Mouse (Mus musculus): ENCODE measurements around the gene Tnxb. TPM values are rescaled to one million over a fixed set of nuclear protein-coding genes. Genes with fewer than 3 reads are reported as not detected.

The Tnxb gene
- total RNA-seq, 2 experiments from 2014 or later, result not detected

- ATAC-seq (replicated peaks; ENCODE audit: low FRiP score, low TSS enrichment, poor library complexity, severe bottlenecking), result no peak
Measured at GRCm38 (mm10) chr17:34655581-34655991, 14.7 kb upstream of the Tnxb start.

DNA sequence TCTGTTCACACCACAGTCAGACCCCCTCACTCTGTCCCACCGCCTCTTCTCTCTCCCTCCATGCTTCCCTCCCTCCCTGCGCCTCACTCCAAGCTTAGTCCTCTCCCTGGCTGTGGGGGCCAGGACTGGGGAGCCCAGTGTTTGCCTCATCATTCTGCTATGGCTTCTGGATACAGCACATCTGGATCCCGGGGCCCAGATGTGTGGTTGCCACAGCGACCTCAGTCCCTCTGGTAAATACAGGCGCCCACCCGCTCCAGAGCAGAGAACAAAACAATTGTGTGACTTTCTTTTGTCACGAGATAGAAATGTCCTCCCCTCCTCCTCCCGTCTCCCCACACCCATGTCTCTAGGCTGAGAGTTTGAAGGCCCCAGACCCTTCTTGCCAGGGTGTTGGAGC lies 13.7 kb upstream of the Tnxb start:
- ATAC-seq (replicated peaks; ENCODE audit: low FRiP score, low TSS enrichment, poor library complexity, severe bottlenecking), result no peak

DNA sequence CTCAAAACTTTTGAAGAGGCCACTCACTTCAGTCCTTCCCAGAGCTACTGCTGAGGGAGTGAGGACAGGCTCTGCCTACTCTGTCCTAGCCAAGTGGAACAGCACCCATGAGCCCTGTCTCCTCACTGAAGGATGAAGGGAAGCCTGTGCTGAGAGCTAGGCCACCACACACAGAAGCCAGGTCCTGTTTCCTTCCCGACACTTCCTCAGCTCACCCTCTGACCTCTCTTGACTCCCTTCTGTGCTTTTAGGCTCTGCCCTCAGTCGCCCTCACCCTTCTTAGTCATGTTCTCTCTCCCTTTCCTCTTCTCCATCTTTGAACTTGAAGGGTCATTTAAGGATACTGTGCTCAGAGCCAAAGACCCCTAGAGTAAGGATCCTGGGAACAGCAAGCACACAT lies 13.1 kb upstream of the Tnxb start:
- no peak for ATAC-seq (replicated peaks; ENCODE audit: low FRiP score, low TSS enrichment, poor library complexity, severe bottlenecking)

DNA sequence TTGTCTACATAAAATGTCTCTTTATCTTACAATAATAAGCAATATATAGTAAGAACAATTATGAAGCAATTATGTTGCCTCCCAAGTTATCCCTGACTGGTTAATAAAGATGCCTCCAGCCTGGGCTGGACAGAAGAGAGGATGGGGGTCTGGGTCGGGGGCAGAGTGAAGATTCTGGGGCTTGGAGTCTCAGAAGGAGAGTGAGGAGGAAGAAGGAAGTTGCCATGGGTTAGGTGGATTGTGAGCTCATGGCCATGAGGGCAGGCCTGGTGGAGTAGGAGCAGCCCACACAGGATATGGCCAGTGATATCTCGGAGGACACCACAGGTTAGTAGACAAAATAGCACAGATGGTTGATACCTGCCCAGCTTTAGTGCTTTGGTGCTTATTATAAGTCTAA lies 12.2 kb upstream of the Tnxb start:
- ATAC-seq (replicated peaks; ENCODE audit: low FRiP score, low TSS enrichment, poor library complexity, severe bottlenecking), result no peak

DNA sequence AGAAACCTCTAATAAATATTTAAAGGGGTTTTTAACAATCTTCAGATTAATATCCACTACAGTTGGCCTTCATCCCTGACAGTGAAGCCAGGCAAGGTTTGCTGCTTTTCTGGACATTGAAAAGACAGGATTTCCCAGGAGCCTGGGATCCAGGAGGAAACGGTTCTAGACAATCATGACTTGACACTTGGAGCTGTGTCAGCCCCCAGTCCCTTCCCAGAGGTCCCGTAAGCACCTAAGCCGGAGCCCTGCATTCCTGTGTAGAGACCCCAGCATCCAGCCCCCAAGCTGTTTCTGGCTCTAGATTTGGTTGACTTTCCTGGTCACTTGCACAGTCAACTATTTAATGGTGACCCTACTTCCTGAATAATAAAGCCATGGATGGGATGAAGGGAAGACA lies 11.7 kb upstream of the Tnxb start:
- ATAC-seq (replicated peaks; ENCODE audit: low FRiP score, low TSS enrichment, poor library complexity, severe bottlenecking), result no peak

DNA sequence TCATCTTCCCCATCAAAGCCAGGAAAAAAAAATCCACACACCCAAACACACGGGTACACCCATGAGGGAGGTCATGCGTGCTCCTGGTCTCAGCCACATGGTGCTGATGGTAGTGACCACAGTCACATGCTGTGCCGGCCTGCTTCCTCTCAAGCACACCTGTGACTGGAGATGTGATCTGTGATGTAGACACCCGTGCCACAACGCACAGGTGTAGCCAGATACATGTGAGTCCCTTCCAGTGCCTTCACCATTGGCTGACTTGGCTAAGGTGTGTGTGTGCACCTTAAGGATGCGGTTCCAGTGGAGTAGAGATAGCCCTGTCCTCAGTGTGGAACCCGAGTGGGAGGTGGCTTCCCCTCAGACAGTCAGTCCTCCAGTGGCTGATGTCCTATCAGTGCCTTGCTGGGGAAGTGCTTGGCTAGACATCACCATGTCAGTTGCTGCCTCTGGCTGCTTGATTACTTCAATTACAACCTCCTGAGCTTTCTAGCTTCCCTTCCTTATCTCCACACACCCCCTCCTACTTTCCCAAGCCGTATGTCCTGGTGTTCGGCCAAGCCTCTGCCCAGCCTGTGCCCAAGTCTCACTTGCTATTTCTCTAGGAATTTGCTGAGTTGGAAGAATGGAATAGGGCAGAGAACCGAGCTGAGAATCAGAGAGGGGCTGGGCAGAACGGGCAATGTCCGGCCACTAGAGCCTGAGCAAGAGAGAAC lies 11.0 kb upstream of the Tnxb start:
- no peak for ATAC-seq (replicated peaks; ENCODE audit: low FRiP score, low TSS enrichment, poor library complexity, severe bottlenecking)

DNA sequence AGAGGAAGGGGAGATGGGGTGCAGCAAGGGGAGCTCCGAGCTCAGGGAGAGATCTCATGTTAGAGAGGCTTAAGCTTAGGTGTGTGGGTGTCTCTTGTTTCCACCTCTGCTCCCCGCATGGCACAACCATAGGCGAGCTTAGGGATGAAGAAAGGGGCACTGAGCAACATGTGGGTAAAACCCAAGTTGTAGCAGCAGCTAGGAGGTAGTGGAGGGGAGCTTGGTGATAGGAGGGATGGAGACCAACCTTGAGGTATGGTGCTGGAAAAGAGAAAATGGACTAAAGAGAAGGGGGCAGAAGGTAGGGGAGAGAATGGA lies 10.5 kb upstream of the Tnxb start:
- ATAC-seq (replicated peaks; ENCODE audit: low FRiP score, low TSS enrichment, poor library complexity, severe bottlenecking), result no peak

DNA sequence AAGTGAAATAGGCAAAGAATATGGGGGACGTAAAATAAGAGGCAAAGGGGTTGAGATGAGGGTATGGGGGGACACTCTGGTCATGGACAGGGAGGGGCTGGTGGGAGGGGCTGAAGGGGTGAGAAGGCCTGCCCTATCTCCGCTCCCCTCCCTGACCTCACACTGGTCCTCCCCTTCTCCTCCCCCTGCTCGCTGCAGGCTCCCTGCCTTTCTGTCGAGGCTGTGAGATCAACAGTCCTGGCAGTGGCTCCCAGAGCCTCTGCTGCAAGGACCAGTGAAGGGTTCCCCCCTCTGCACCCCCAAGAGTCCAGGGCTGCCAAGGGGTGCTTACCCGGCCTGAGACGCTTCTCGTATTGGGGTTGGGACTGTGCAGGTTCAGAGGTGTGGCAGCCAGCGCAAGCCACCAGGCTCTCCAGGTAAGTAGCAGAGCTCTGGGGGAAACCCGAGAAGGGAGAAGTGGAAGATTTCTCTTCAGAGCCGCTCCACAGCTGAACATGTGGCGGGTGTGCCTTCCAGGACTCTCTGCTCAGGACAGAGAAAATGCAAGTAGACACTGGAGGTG lies 10.0 kb upstream of the Tnxb start:
- no peak for ATAC-seq (replicated peaks; ENCODE audit: low FRiP score, low TSS enrichment, poor library complexity, severe bottlenecking)

DNA sequence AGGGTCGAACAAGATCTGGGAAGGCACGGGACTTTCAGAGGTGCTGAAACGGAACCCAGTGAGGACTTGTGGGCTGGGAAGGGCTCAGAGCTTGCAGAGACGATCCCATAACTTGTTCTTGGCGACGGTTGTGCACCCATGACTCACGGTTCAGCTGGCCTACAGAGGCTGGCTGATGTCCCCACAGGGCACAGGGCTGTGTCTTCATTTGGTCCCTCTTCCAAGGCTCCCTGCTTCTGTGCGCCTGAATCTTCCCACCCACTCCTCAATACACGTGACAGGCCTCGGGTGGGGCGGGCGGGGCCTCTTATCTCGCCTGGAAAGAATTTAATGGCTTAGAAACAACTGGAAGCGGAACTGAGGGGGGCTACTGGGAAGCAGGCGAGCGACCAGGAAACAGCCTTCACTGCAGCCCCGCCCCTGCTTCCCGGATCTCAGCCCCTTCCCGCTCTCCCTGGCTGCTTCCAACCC lies 9.2 kb upstream of the Tnxb start:
- ATAC-seq (replicated peaks; ENCODE audit: low FRiP score, low TSS enrichment, poor library complexity, severe bottlenecking), result no peak

GRCm38 (mm10) chr17:34662468-34662867 lies 7.9 kb upstream of the Tnxb start:
- ATAC-seq (replicated peaks; ENCODE audit: low FRiP score, low TSS enrichment, poor library complexity, severe bottlenecking), result no peak

- ATAC-seq (replicated peaks; ENCODE audit: low FRiP score, low TSS enrichment, poor library complexity, severe bottlenecking), result no peak
Measured at GRCm38 (mm10) chr17:34662978-34663377, 7.4 kb upstream of the Tnxb start.

GRCm38 (mm10) chr17:34663558-34663957 lies 6.8 kb upstream of the Tnxb start:
- no peak for ATAC-seq (replicated peaks; ENCODE audit: low FRiP score, low TSS enrichment, poor library complexity, severe bottlenecking)

DNA sequence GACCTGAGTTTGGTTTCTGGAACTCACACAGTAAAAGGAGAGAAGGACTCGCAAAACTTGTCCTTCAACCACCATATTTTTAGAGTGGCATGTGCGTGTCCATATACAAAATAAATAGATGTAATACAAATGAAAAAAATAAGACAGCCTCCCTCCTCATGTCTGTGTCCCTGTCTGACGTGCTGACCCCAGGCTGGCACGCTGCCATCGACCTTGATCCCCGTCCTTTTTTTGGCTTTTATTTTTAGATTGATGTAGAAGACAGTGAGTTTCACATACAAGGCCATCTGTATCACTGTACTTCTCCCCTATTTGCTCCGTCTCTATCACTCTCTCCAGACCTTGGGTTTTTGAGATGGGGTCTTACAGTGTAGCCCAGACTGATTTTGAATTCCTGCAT lies 5.9 kb upstream of the Tnxb start:
- no peak for ATAC-seq (replicated peaks; ENCODE audit: low FRiP score, low TSS enrichment, poor library complexity, severe bottlenecking)

DNA sequence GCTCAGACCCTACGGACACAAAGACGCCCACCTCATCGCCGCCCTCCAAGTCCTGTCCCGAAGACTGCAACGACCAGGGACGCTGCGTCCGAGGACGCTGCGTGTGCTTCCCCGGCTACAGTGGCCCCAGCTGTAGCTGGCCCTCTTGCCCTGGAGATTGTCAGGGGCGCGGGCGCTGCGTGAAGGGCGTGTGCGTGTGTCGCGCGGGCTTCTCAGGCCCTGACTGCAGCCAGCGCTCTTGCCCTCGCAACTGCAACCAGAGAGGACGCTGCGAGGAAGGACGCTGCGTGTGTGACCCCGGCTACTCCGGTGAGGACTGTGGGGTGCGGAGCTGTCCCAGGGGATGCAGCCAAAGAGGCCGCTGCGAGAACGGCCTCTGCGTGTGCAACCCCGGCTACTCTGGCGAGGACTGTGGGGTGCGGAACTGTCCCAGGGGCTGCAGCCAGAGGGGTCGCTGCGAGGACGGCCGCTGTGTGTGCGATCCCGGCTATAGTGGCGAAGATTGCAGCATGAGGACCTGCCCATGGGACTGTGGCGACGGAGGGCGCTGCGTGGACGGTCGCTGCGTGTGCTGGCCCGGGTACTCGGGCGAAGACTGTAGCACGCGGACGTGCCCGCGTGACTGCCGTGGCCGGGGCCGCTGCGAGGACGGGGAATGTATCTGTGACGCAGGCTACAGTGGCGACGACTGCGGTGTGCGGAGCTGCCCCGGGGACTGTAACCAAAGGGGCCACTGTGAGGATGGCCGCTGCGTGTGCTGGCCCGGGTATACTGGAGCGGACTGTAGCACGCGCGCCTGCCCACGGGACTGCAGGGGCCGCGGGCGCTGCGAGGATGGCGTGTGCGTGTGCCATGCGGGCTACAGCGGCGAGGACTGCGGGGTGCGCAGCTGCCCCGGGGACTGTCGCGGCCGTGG lies 1.1 kb downstream of the Tnxb start:
- no peak for ATAC-seq (replicated peaks; ENCODE audit: low FRiP score, low TSS enrichment, poor library complexity, severe bottlenecking)

- ATAC-seq (replicated peaks; ENCODE audit: low FRiP score, low TSS enrichment, poor library complexity, severe bottlenecking), result no peak
Measured at GRCm38 (mm10) chr17:34672246-34672792, 2.0 kb downstream of the Tnxb start.

DNA sequence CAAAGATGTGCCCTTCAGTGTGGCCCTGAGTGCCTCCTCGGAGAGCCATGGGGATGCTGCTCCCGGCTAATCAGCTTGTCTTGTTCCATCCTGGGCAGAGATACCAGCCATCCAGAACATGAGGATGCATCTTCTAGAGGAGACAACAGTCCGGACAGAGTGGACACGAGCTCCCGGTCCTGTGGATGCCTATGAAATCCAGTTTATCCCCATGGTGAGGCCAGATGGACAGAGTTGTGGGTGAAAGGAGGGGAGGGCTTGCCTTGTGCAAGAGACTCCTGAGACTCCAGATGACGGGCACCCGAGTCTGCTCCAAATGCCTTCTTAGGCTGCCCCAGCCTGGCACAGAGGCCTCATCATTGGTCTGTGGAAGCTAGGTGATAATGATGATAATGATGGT lies 2.8 kb downstream of the Tnxb start:
- no peak for ATAC-seq (replicated peaks; ENCODE audit: low FRiP score, low TSS enrichment, poor library complexity, severe bottlenecking)

- ATAC-seq (replicated peaks; ENCODE audit: low FRiP score, low TSS enrichment, poor library complexity, severe bottlenecking), result no peak
Measured at GRCm38 (mm10) chr17:34674524-34675204, 4.3 kb downstream of the Tnxb start.

GRCm38 (mm10) chr17:34675205-34676092 lies 5.1 kb downstream of the Tnxb start:
- no peak for ATAC-seq (replicated peaks; ENCODE audit: low FRiP score, low TSS enrichment, poor library complexity, severe bottlenecking)

DNA sequence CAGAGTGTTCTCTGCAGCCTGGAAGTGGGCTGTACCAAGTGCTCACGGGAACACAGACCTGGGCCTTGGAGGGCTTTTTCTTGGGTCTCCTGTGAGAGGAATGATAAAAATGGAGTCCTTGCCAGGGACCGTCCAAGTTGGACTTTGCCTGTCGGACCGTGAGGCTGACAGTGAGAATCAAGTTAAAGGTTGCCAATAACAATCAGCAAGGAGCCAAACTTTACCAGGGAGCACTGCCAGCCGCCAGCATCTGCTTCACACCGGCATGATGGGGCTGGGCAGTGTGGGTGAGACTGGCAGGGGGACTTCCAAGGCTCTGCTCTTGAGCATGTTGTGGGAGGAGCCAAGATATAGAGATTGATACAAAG lies 5.7 kb downstream of the Tnxb start:
- no peak for ATAC-seq (replicated peaks; ENCODE audit: low FRiP score, low TSS enrichment, poor library complexity, severe bottlenecking)

All from megakaryocyte-erythroid progenitor cell, adult 5-6 weeks (primary cell).